Mouse (Mus musculus) heart, postnatal 10 days (tissue): Measurements from ENCODE around the gene Nup107. TPM values are rescaled to one million over a fixed set of nuclear protein-coding genes. Genes with fewer than 3 reads are reported as not detected.

ENCODE experiments used
- DNase-seq, 2 experiments: peaks; one replicate each; pipeline ENCODE4 v3.0.0; 2021
- intact Hi-C: fragments of 180-260 bp; cut with DNase I; formaldehyde crosslinking; loops from one replicate; pipeline ENCODE4 v1.15.1; 2025
- total RNA-seq, 2 experiments: library from RNA; stranded (reverse); gene quantifications; 2 replicates each; pipeline ENCODE4 v1.2.3; 2021

Gene Nup107
- total RNA-seq, 2 experiments from 2014 or later, result 14.5 to 14.7 TPM

DNA sequence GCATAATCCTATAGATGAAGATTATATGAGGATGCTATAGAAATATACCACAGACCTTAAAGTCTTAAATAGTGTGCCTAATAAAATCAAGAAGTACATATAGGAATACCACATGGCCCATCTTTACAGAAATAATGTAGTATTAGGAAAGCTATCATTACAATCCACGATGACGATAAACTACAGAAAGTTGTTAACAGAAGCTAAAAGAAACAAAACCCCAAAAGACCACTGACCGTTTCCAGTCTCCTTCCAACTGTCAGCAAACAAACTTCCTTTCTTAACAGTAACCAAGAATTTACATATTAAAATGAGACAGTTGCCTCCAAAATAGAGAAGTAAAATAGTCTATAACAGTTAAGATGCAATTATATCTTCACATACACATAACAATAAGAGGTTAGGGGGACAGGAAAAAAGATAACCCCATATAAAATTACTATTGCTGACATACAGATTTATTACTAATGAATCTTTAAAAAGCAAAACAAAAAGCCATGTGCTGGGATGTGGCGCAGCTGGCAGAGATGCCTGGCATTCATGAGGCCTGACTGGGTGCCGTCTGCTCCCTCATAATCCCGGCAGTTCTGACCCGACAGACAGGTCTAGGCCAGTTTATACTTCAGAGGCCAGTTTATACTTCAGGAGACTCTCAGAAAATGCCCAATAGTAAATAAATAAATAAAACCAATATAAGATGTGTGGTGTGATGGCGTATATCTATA is 12.8 kb downstream of the Nup107 start:
- intact Hi-C loops, result no loop called here

DNA sequence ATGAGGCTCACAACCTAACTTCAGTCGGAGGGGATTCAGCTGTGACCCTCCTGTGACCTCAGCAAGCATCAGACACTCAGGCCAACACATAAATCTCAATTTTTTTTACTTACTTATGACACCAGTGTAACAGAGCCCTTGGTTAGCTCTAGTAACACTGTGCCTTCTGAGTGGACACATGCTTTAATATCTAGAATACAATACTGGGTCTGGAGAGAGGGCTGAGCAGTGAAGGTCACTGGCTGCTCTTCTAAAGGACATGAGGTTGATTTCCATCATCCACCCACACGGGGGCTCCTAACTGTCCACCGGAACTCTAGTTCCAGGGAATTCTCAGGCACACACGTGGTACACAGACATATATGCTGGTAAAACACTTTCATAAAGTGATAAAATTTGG is 13.6 kb downstream of the Nup107 start:
- intact Hi-C loops, result no loop called here
- DNase-seq, result no peak

More for the DNA sequence above, 12.8 kb downstream of the Nup107 start:
- DNase-seq, result no peak

DNA sequence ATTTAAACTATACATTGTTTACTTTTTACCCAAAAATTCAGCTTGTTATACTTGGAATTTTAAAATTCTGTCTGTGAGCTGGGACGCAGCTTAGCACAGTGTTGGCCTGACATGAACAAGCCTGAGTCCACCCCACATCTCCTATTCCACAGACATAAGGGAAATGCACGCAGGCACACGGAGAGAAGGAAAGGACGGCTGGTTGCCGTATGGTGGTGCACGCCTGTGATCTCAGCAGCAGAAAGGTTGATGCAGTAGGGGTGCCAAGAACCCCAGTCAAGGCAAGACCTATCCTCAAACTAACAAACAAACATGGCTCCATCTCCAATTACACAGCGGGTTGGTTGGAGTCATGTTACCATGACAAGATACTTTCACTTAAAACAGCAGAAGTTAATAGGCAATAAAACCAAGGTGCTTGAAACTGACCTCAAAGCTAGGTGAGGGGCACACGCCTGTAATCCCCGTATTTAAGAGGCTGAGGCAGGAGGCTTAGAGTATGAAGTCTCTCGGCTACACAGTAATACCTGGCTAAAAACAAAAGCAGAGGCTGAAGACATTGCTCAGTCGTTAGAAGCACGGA is 14.1 kb downstream of the Nup107 start:
- intact Hi-C loops, result no loop called here
- no peak for DNase-seq

DNA sequence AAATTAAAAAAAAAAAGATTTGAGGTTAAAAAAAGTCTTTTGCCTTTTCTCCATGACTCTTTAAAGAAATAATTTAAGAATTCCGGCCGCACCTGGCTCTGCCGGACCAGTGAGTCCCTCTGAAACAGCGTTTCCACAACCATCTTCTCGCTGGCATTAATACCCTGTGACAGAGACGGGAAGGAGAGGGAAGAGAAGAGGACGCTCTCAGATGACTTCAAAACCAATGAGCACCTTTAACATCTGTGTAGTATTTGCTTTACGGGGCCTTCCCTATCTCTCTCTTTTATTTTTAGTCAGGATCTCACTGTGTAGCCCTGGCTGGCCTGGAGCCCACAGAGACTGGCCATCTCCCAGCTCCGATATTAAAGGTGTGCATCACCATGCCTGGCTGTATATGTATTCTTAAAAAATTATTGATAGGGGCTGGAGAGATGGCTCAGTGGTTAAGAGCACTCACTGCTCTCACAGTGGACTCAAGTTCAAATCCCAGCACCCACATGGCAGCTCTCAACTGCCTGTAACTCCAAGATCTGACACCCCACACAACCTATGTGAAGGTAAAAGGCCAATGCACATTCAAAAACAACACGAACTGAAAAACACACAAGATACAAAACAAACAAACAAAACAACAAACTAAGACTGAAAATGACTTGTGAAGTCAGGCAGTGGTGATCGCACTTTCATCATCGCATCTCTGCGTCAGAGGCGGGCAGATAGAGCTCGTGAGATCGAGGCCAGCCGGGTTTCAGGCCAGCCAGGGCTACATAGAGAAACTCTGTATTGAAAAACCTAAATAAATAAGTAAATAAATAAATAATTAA is 14.8 kb downstream of the Nup107 start:
- no peak for DNase-seq
- intact Hi-C loops, result no loop called here

DNA sequence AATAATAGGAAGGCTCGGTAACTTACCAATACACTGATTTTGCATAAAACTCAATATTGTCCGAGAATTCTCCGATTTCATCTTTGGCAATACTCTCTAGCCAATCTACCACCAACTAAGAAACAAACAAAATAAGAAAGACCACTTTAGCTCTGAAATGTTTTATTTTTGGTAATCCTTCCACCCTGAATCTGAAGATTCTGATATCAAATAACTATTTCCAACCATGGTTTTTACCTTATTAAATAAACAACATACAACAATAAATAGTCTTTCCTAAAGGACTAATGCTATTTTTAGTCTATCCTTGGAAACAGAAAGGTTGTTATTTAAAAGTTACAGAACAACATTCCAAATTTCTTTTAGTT is 15.4 kb downstream of the Nup107 start:
- intact Hi-C loops, result no loop called here
- no peak for DNase-seq

DNA sequence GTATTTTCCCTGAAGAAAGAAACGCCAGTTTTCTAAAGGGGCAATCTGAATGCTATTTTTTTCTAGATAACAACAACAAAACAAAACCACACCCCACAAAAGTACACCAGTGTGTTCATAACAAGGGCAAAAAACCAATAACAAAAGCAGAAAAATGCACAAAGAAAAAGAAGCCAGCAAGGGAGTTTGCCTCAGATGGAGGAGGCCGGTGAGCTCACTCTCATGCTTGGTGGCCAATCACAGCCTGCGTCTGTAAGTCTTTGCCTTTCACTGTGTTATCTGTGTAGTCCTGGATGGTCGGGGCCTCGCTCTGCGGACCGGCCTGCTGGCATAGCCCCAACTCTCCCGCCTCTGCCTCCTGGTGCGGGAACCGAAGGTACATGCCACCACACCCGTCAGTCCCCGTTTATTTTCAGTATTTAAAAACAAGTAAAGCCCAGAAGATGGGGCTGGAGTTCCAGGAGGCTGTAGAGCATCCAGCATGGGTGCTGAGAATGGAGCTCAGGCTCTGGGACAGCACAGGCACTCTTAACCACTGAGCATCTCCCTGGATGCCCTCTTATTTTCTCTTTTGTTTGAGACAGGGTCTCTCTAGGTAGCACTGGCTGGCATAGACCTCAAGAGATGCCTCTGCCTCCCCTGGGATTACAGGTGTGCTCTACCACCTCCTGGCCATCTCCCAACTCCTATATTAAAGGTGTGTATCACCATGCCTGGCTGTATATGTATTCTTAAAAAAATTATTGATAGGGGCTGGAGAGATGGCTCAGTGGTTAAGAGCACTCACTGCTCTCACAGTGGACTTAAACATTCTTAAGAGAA is 16.0 kb downstream of the Nup107 start:
- intact Hi-C loops, result no loop called here
- DNase-seq, result no peak

DNA sequence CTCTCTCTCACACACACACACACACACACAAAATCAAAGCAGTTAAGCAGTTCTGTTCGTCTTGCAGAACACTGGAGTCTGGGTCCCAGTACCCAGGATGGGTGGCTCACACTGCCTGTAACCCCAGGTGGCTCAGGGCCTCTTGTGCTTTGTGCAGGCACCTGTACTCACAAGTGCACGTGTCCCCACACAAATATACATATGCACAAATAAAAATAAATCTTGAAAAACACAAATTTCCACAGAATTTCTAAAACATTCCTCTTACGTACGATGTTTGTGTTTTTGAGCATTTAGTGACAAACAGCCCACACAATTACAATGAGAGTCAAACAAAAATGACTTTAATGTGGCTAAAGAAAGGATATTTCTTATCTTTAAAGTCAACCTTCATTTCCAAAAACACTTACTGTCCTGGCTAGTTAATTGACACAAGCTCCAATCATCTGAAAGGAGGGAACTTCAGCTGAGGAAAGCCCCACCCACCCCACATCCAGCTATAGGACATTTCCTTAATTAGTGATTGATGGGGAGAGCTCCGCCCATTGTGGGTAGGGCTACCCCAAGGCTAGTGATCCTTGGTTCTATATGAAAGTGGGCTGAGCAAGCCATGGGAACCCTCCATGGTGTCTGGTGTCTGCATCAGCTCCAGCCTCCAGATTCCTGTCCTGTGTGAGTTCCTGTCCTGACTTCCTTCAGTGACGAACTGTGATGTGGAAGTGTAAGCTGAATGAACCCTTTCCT is 16.9 kb downstream of the Nup107 start:
- no peak for DNase-seq
- intact Hi-C loops, result no loop called here

DNA sequence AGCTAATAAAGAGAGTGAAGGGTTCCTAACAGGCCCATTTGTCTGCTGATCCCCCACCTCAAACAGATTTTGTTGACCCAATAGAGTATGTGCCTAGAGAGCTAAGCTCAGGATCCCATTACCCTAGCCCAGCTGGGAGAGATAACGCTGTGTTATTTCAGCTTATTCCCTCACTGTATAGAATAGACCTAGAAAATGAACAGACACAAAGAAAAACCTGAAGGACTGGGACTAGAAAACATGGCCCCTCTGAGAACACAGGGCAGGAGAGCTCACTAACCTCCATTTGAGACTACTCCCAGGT is 17.7 kb downstream of the Nup107 start:
- intact Hi-C loops, result no loop called here
- DNase-seq, result no peak

DNA sequence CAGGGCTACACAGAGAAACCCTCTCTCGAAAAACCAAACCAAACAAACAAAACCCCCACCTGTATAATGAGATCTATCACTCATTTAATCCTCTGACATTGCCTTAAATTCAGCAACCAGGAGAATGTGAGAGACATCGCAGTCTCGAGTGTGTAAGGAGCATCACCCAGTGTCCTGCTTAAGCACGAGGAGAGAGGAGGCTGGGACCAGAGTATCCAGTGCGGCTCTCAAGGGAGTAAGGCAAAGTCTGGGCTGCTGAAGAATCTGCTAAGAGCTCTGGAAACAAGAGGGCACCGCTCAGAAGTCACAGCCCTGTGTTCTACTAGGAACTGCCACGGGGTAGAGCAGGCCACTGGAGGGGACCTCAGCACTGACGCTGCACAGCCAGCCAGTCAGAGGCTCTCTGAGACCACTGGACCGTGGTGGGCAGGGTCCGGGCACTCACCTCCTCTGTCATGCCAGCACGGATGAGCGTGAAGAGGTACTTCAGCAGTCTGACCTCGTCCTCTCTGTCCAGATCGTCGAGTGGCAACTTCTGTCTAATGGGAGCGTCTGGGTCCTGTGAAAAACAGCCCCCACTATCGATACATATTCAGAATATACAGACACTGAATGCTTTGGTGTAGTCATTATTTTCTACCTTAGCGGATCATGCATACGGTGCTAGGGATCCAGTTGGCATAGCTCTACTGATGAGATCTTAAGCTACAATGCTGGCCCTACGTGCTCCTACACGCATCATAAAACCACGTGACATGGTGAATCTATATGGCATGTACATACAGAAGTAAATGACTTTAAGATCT is 18.3 kb downstream of the Nup107 start:
- no peak for DNase-seq
- intact Hi-C loops, result no loop called here

DNA sequence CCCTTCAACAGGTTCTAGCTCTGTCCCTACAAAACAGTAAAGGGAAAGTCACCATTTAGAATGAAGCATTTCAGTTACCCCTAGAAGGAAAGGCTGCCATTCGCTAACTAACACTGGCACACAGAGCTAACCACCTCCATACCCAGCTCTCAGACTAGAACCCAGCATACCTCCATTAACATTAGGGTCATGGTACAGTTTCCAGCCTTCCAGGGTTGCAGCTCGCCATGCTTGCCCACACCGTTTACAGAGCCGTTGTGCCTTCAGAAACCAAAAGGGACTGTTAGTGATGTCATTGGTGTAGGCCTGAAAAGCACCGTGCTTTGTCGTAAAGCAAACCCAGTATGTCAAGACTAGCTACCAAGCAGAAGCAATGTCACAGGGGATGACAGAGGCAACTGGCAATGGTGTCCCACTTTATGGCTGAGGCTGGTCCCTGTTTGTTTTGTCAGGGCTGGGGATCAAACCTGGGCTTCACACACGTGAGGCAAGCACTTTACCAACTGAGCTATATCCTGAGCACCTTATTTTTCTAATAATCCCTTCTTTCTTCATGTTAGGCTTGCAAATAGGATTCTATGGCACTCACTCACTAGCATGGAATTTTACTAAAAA is 19.3 kb downstream of the Nup107 start:
- intact Hi-C loops, result no loop called here
- no peak for DNase-seq

DNA sequence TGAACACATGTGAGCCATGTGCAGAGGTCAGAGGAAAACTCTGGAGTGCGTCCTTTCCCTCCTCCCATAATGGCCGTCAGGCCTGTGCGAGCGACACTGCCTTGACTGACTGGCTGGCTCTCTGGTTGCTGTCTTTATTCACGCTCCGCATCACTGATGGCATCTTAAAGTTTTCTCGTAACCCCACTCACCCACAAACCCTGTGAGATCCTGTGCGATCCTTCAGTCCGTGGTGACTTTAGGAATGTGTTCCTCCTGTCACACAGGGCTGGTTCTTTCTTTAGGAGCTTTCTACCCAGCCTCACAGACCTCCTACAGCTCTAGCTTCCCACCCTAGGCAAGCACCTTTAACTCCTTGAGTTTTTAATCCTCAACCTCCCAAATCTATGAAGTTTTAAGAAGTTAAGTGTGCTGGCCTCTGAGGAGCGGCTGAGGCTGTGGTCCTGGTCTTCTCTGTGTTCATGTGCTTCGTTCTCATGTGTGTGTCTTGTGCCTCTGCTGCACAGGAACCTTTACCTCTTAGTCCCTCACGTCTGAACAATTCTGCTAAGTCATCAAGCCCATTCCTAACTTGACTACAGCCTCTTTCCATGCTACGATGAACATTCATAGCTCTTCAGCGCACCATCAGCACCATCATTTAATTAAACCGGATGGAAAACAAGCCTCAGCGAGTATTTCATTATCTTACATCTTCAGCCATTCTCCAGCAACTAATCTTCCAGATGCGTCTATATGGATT is 20.0 kb downstream of the Nup107 start:
- DNase-seq, result no peak

DNA sequence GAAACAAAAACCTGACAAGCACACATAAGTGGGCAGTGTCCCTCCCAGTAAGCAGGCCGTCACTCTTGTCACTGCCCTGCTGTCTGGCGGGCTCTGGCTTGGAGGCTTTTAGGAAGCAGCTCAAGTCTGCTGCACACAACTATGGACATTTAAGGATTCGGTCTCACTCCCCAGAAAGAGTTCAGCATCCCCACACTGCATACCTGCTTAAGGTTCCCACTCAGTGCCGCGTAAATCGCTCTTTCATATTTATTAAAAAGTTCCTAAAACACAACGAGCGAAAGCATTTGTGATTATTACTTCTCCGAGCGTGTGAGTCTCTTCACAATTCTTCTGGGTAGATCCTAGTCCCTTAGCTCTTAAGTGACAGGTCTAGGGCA is 21.4 kb downstream of the Nup107 start:
- intact Hi-C loops, result no loop called here
- no peak for DNase-seq

More for the DNA sequence above, 20.0 kb downstream of the Nup107 start:
- intact Hi-C loops, result no loop called here

DNA sequence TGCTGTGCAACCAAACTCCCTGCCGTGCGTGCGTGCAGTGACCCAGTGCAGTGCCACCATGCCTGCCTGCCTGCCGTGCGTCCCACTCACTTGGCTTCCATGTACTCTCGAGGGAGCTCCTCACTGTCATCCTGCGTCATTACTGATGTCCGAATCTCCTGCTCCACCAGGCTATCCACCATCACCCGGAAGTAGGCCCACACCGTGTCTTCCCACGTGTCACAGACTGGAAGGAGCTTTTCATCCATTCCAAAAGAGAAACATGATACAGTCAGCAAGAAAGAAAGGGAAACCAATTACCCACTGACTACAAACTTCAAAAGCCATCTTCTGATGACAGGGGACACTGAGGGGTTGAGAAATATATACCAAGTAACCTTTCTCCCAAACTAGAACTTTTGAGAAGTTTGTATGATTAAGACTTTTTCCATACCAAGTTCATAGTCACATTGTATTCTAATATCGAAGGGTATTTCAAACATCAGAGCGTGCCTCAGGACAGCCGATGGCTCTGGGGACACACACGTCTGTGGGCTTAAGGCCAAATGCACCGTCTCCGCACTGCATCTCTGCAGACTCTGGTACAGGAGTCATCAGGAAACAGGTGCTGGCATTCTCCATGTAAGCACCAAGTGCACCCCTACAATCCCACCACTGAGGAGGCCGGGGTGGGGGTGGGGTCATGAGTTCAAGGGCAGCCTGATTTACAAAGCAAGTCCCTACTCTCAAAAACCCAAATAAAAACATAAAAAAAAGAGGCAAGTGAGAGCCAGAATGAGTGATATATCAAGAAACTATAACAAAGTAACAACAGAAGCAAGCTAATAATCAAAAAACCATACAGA is 22.0 kb downstream of the Nup107 start:
- intact Hi-C loops, result no loop called here
- no peak for DNase-seq

DNA sequence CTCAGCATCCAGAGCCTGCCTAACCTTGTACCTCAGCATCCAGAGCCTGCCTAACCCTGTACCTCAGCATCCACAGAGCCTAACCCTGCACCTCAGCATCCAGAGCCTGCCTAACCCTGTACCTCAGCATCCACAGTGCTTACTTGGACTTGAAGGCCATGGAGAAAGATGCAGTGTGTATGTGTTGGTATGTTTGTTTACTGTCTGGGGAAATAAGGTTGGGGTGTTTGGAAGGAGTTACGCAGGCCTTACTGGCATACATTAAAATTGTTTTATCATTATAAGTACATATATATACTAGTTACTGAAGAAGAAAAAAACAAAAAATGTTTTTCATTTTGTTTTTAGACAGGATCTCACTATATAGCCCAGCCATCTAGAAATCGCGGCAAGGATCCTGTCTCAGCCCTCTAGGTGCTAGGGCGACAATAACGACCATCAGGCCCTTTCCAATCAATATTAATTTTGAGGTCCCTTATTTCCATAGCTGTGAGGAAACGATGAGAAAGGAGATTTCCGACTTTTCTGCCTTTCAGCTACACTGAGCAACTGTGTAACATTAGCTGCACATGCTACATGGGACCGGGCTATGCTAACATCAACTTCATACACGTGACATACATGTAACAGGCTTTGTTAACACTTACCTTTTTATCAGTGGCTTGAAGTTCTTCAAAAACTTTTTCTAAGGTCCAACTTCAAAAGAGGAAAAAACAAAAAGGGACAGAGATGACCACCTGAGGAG is 22.8 kb downstream of the Nup107 start:
- no peak for DNase-seq
- intact Hi-C loops, result no loop called here

DNA sequence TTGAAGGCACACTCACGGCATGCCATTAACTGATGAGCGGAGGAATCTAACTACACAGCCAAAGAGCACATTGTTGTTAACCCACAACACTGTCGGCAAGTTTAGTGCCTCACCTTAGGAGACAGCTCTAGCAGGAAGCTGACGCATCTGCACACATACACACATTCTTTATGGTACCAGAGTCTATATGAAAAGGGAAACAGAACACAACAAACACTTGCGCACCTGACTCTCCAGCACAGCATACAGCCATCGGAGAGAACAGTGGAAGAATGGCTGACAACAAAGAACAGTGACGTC is 24.4 kb downstream of the Nup107 start:
- DNase-seq, result no peak
- intact Hi-C loops, result no loop called here

DNA sequence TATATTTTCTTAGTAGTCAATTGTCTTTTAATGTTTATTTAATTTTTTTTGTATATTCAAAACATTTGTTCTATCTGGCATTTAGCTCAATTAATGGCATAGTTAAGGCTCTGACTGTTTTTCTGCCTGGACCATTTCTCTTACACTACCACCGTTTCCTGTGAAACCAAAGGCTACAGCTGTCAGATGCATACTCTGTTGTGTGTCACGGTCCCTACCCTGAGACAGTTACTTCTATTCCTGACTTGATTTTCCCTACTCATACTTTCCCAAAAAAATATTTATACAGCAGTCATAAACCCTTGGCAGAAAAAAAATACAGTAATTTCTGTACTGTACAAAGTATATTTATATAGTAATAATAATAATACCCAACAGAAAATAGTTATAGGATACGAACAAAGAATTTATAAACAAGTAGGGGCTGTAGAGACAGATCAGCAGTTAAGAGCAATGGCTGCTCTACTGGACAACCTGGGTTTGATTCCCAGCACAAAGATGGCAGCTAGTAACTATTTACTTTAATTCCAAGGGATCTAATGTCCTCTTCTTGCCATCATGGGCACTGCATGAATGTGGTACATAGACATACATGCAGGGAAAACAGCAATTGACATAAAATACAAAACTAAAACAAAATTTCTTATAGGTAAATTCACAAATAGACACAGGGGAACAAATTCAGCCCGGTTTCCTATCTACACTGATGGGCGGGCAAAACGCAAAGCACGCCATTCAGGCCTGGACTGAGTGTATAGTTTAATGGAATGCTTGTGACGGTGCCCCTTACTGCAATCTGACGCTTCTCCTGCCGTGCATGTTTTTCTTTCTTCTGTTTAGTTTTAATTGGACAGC is 25.0 kb downstream of the Nup107 start:
- intact Hi-C loops, result no loop called here
- no peak for DNase-seq

DNA sequence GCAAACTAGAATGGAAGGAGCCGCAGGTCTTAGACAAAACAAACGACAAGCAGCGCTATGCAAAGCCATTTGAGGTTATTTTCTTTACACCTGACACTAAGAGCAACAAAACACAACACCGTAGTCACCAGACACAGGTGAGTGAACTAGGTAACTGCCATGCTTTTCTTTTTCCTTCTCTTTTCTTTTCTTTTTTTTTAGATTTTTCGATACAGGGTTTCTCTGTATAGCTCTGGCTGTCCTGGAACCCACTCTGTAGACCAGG is 25.7 kb downstream of the Nup107 start:
- DNase-seq, result no peak
- intact Hi-C loops, result no loop called here
